Mouse (Mus musculus): Measurements from ENCODE around the gene Bbs2. TPM values are rescaled to one million over a fixed set of nuclear protein-coding genes. Genes with fewer than 3 reads are reported as not detected.
A peak's percentile ranks its signal among the peaks of the same experiment; 100 is the strongest.

Bbs2 gene
- polyA plus RNA-seq, 2 experiments: 3.3 to 4.7 TPM

- Histone ChIP-seq H3K9me3 (ENCODE audit: control insufficient read depth, low read length) (no peaks in the 10 kb centered on the region), H3K36me3 (replicated peaks; ENCODE audit: control insufficient read depth, insufficient read depth, low read depth) (no peaks in the 10 kb centered on the region), H3K4me2 (ENCODE audit: low read depth) (no peak overlapping the region), H3K27ac (no peak overlapping the region), H3K9ac (replicated peaks) (no peak overlapping the region), H3K4me3 (ENCODE audit: insufficient read depth in 1 of 2, low read depth in 2 of 2, low read length in 2 of 2) (no peak overlapping the region), H3K27me3 (ENCODE audit: control insufficient read depth, insufficient read depth, low read length) (no peaks in the 10 kb centered on the region; the same call in 1 of the 2 replicates), H3K4me1 (replicated peaks; ENCODE audit: control insufficient read depth in 2 of 2, insufficient read depth in 2 of 2, low read length in 1 of 2) (no peaks in the 10 kb centered on the region)
- TF ChIP-seq EP300 (IDR thresholded peaks at IDR 0.05; ENCODE audit: low read depth) (no peak), CTCF (IDR thresholded peaks at IDR 0.05; ENCODE audit: low read depth) (no peak)
- DNase-seq (ENCODE audit: low read depth in 3 of 3, low spot score in 3 of 3) (no peak), ATAC-seq (ENCODE audit: insufficient read depth) (no peak)
- 56% methylated on average over 6 of the region's 6 CpGs for WGBS (ENCODE audit: insufficient replicate concordance)
Observed at GRCm38 (mm10) chr8:94127711-94128110, 29.0 kb upstream of the Bbs2 start.

DNA sequence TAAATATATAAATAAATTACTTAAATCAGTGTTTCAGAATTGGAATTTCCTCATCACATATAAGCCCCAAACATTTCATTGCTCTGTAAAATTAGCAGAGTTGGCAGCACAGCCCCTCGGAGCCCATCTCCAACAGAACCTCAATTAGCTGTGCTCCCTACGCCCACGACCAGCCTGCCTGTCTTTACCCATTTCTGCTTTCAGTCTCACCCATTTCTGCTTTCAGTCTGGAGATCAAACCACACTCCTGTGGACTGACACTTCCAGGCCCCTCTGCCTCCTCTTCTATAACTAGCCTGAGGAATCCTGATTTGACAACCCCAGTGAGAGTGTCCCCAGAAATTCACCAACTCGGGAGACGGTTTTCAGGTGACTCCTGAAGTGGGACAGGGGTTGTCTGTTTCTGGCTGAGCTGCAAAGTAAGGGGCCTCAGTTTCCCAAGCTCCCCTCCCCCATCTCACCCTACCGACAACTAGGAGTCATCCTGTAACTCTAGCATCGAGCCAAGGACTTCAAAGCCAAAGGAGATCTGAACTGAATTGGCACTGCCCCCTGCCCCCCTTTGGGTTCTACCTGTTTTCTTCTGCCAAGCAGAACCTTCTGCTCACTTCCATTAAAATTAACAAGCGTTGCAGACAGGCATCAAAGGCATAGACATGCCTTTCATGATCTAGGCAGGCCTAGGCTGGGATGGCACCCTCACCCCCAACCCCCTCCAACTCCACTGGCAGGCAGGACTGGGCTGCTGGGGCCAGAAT, 24.2 kb upstream of the Bbs2 start:
- no peak overlapping the region for H3K9ac ChIP-seq (replicated peaks)
- H3K9me3 ChIP-seq (ENCODE audit: control insufficient read depth, low read length): no peaks in the 10 kb centered on the region
- TF ChIP-seq EP300 (IDR thresholded peaks at IDR 0.05; ENCODE audit: low read depth): no peak
- no peak for TF ChIP-seq CTCF (IDR thresholded peaks at IDR 0.05; ENCODE audit: low read depth)
- H3K4me3 ChIP-seq (ENCODE audit: insufficient read depth in 1 of 2, low read depth in 2 of 2, low read length in 2 of 2): no peak overlapping the region
- no peak overlapping the region for H3K27ac ChIP-seq
- H3K4me1 ChIP-seq (replicated peaks; ENCODE audit: control insufficient read depth in 2 of 2, insufficient read depth in 2 of 2, low read length in 1 of 2): peaks cover 12 to 14% of the 10 kb centered on the region in 2 experiments
- no peak overlapping the region for H3K4me2 ChIP-seq (ENCODE audit: low read depth)
- ATAC-seq (ENCODE audit: insufficient read depth) (no peak), DNase-seq (ENCODE audit: low read depth in 3 of 3, low spot score in 3 of 3) (no peak)
- H3K36me3 ChIP-seq (replicated peaks; ENCODE audit: control insufficient read depth, insufficient read depth, low read depth): no peaks in the 10 kb centered on the region
- no peaks in the 10 kb centered on the region; the same call in 1 of the 2 replicates for H3K27me3 ChIP-seq (ENCODE audit: control insufficient read depth, insufficient read depth, low read length)
- WGBS (ENCODE audit: insufficient replicate concordance): 33% methylated on average over 8 of the region's 8 CpGs

- H3K4me3 ChIP-seq (ENCODE audit: insufficient read depth in 1 of 2, low read depth in 2 of 2, low read length in 2 of 2): no peak overlapping the region
- H3K27ac ChIP-seq: no peak overlapping the region
- H3K9ac ChIP-seq (replicated peaks): no peak overlapping the region
- no peaks in the 10 kb centered on the region for H3K36me3 ChIP-seq (replicated peaks; ENCODE audit: control insufficient read depth, insufficient read depth, low read depth)
- DNase-seq (ENCODE audit: low read depth in 3 of 3, low spot score in 3 of 3) (no peak), ATAC-seq (ENCODE audit: insufficient read depth) (no peak)
- H3K27me3 ChIP-seq (ENCODE audit: control insufficient read depth, insufficient read depth, low read length): no peaks in the 10 kb centered on the region; the same call in 1 of the 2 replicates
- 73% methylated on average over 9 of the region's 9 CpGs for whole genome bisulfite sequencing (ENCODE audit: insufficient replicate concordance)
- no peak overlapping the region for H3K4me2 ChIP-seq (ENCODE audit: low read depth)
- H3K4me1 ChIP-seq (replicated peaks; ENCODE audit: control insufficient read depth in 2 of 2, insufficient read depth in 2 of 2, low read length in 1 of 2): peaks cover 12 to 14% of the 10 kb centered on the region in 2 experiments
- TF ChIP-seq CTCF (IDR thresholded peaks at IDR 0.05; ENCODE audit: low read depth): no peak
- no peak for TF ChIP-seq EP300 (IDR thresholded peaks at IDR 0.05; ENCODE audit: low read depth)
- H3K9me3 ChIP-seq (ENCODE audit: control insufficient read depth, low read length): no peaks in the 10 kb centered on the region
Observed at GRCm38 (mm10) chr8:94121625-94122024, 22.9 kb upstream of the Bbs2 start.

- Histone ChIP-seq H3K4me1 (replicated peaks; ENCODE audit: control insufficient read depth in 2 of 2, insufficient read depth in 2 of 2, low read length in 1 of 2) (peaks cover 12 to 14% of the 10 kb centered on the region in 2 experiments), H3K4me2 (ENCODE audit: low read depth) (peak overlapping the region; percentile 32), H3K9ac (replicated peaks) (0 out of 2 replicates have a peak overlapping the region, but pooled peaks have one; percentile 13), H3K27me3 (ENCODE audit: control insufficient read depth, insufficient read depth, low read length) (no peaks in the 10 kb centered on the region), H3K9me3 (ENCODE audit: control insufficient read depth, low read length) (no peaks in the 10 kb centered on the region), H3K36me3 (replicated peaks; ENCODE audit: control insufficient read depth, insufficient read depth, low read depth) (no peaks in the 10 kb centered on the region), H3K27ac (peak overlapping the region; percentile 13), H3K4me3 (ENCODE audit: insufficient read depth in 1 of 2, low read depth in 2 of 2, low read length in 2 of 2) (no peak overlapping the region)
- ATAC-seq (ENCODE audit: insufficient read depth): peak; percentile 98
- WGBS (ENCODE audit: insufficient replicate concordance): 14% methylated on average over 6 of the region's 6 CpGs
- TF ChIP-seq CTCF (IDR thresholded peaks at IDR 0.05; ENCODE audit: low read depth) (no peak), EP300 (IDR thresholded peaks at IDR 0.05; ENCODE audit: low read depth) (peak; percentile 76)
- peak; percentile 53 to 62 (median 56) for DNase-seq (ENCODE audit: low read depth in 3 of 3, low spot score in 3 of 3)
Observed at GRCm38 (mm10) chr8:94118776-94119430, 20.2 kb upstream of the Bbs2 start.

GRCm38 (mm10) chr8:94113972-94114371, 15.2 kb upstream of the Bbs2 start:
- Histone ChIP-seq H3K36me3 (replicated peaks; ENCODE audit: control insufficient read depth, insufficient read depth, low read depth) (no peaks in the 10 kb centered on the region), H3K4me2 (ENCODE audit: low read depth) (no peak overlapping the region), H3K27ac (no peak overlapping the region), H3K4me1 (replicated peaks; ENCODE audit: control insufficient read depth in 2 of 2, insufficient read depth in 2 of 2, low read length in 1 of 2) (peaks cover 46 to 47% of the 10 kb centered on the region in 2 experiments), H3K27me3 (ENCODE audit: control insufficient read depth, insufficient read depth, low read length) (no peaks in the 10 kb centered on the region), H3K9me3 (ENCODE audit: control insufficient read depth, low read length) (no peaks in the 10 kb centered on the region), H3K9ac (replicated peaks) (no peak overlapping the region; the same call in 1 of the 2 replicates), H3K4me3 (ENCODE audit: insufficient read depth in 1 of 2, low read depth in 2 of 2, low read length in 2 of 2) (no peak overlapping the region)
- TF ChIP-seq EP300 (IDR thresholded peaks at IDR 0.05; ENCODE audit: low read depth): no peak
- TF ChIP-seq CTCF (IDR thresholded peaks at IDR 0.05; ENCODE audit: low read depth): no peak
- DNase-seq (ENCODE audit: low read depth in 3 of 3, low spot score in 3 of 3) (no peak), ATAC-seq (ENCODE audit: insufficient read depth) (no peak)
- 74% methylated on average over 2 of the region's 2 CpGs for WGBS (ENCODE audit: insufficient replicate concordance)

All from liver, embryonic 14.5 days (tissue).